Mouse (Mus musculus) adipocyte (in vitro differentiated cells): ENCODE data around the gene Rgs8.

Experiments
- DNase-seq: peaks from one replicate; pipeline ENCODE4 v3.0.0-alpha.2; 2016; ENCODE audit warnings: low spot score

Gene Rgs8

GRCm38 (mm10) chr1:153652938-153653623, at the start of gene Rgs8:
TSS of gene Rgs8 (plus strand) at chr1:153653025.
- DNase-seq, result no peak

- DNase-seq, result no peak
Observed at GRCm38 (mm10) chr1:153617340-153617830, 35.4 kb upstream of the Rgs8 start.

- no peak for DNase-seq
Observed at GRCm38 (mm10) chr1:153623036-153623435, 29.8 kb upstream of the Rgs8 start.

- no peak for DNase-seq
Observed at GRCm38 (mm10) chr1:153632686-153633085, 20.1 kb upstream of the Rgs8 start.

- DNase-seq, result no peak
Observed at GRCm38 (mm10) chr1:153635056-153635455, 17.8 kb upstream of the Rgs8 start.

- DNase-seq, result peak; percentile 96
Observed at GRCm38 (mm10) chr1:153635521-153635920, 17.3 kb upstream of the Rgs8 start.

- no peak for DNase-seq
Observed at GRCm38 (mm10) chr1:153636821-153637220, 16.0 kb upstream of the Rgs8 start.

GRCm38 (mm10) chr1:153641492-153641939, 11.3 kb upstream of the Rgs8 start:
- DNase-seq, result no peak

GRCm38 (mm10) chr1:153641940-153642501, 10.8 kb upstream of the Rgs8 start:
- DNase-seq, result peak; percentile 72

- DNase-seq, result no peak
Observed at GRCm38 (mm10) chr1:153653674-153654073, 849 bp downstream of the Rgs8 start.

GRCm38 (mm10) chr1:153659666-153660065, 6.8 kb downstream of the Rgs8 start:
- no peak for DNase-seq

GRCm38 (mm10) chr1:153660982-153661688, 8.3 kb downstream of the Rgs8 start:
- DNase-seq, result no peak

GRCm38 (mm10) chr1:153661689-153662002, 8.8 kb downstream of the Rgs8 start:
- DNase-seq, result peak; percentile 90

GRCm38 (mm10) chr1:153662362-153662761, 9.5 kb downstream of the Rgs8 start:
- no peak for DNase-seq

GRCm38 (mm10) chr1:153665066-153665715, 12.4 kb downstream of the Rgs8 start:
- no peak for DNase-seq

- DNase-seq, result no peak
Observed at GRCm38 (mm10) chr1:153666236-153666635, 13.4 kb downstream of the Rgs8 start.

GRCm38 (mm10) chr1:153667244-153667727, 14.5 kb downstream of the Rgs8 start:
- no peak for DNase-seq

GRCm38 (mm10) chr1:153667781-153668180, 15.0 kb downstream of the Rgs8 start:
- no peak for DNase-seq

- no peak for DNase-seq
Observed at GRCm38 (mm10) chr1:153669086-153669485, 16.3 kb downstream of the Rgs8 start.

GRCm38 (mm10) chr1:153669728-153670127, 16.9 kb downstream of the Rgs8 start:
- no peak for DNase-seq

- no peak for DNase-seq
Observed at GRCm38 (mm10) chr1:153671352-153671751, 18.5 kb downstream of the Rgs8 start.

- DNase-seq, result no peak
Observed at GRCm38 (mm10) chr1:153672698-153673097, 19.9 kb downstream of the Rgs8 start.
